Mouse (Mus musculus): ENCODE measurements around the gene Atp8a1.

- no peak for TF ChIP-seq EP300 (IDR thresholded peaks at IDR 0.05)
- no peak for TF ChIP-seq CTCF (IDR thresholded peaks at IDR 0.05)
Observed at GRCm38 (mm10) chr5:67854963-67855606, 7.9 kb upstream of the Atp8a1 start.

All from lung, postnatal 0 days (tissue).